Mouse (Mus musculus): ENCODE data around the gene Gng12. TPM values are rescaled to one million over a fixed set of nuclear protein-coding genes. Genes with fewer than 3 reads are reported as not detected.
"Not testable (repeated sequence)": the region's sequence is repeated elsewhere in the genome, so short reads cannot be mapped to it uniquely, and the experiment has no call there.

The Gng12 gene
- polyA plus RNA-seq, 1 experiment from 2014 or later = 31.2 TPM

- Histone ChIP-seq H3K4me2 (no peak overlapping the region), H3K36me3 (replicated peaks) (peaks cover 7% of the 10 kb centered on the region; the same call in 1 of the 2 replicates), H3K9me3 (replicated peaks) (no peaks in the 10 kb centered on the region), H3K27me3 (no peaks in the 10 kb centered on the region), H3K27ac (replicated peaks) (no peak overlapping the region), H3K4me3 (replicated peaks) (no peak overlapping the region), H3K9ac (no peak overlapping the region), H3K4me1 (replicated peaks) (peaks cover 48% of the 10 kb centered on the region)
- WGBS (ENCODE audit: insufficient replicate concordance) = 75% methylated on average over 5 of the region's 5 CpGs
- ATAC-seq (ENCODE audit: insufficient read depth) = no peak
These were observed 134.6 kb downstream of the Gng12 start for GRCm38 (mm10) chr6:67030846-67031245.

DNA sequence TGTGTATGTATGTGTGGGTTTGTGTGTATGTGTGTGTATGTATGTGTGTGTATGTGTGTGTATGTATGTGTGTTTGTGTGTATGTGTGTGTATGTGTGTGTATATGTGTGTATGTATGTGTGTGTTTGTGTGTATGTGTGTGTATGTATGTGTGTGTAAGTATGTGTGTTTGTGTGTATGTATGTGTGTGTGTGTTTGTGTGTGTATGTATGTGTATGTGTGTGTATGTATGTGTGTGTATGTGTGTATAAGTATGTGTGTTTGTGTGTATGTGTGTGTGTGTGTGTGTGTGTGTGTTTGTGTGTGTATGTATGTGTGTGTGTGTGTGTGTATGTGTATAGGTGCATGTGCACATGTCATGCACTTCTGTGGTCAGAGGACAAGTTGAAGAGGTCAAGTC, 136.4 kb downstream of the Gng12 start:
- not testable (repeated sequence) for H3K27me3 ChIP-seq; H3K4me2 ChIP-seq; H3K9ac ChIP-seq; H3K36me3 ChIP-seq (replicated peaks); ATAC-seq (ENCODE audit: insufficient read depth); H3K4me3 ChIP-seq (replicated peaks); H3K27ac ChIP-seq (replicated peaks); H3K9me3 ChIP-seq (replicated peaks)
- H3K4me1 ChIP-seq (replicated peaks) = peaks cover 40% of the 10 kb centered on the region

- H3K9me3 ChIP-seq (replicated peaks); H3K27ac ChIP-seq (replicated peaks); H3K4me2 ChIP-seq; H3K4me3 ChIP-seq (replicated peaks); ATAC-seq (ENCODE audit: insufficient read depth); H3K36me3 ChIP-seq (replicated peaks); H3K9ac ChIP-seq; H3K27me3 ChIP-seq: not testable (repeated sequence)
- peaks cover 40% of the 10 kb centered on the region for H3K4me1 ChIP-seq (replicated peaks)
- WGBS (ENCODE audit: insufficient replicate concordance) = 90% methylated on average over 3 of the region's 4 CpGs
These were observed 136.8 kb downstream of the Gng12 start for GRCm38 (mm10) chr6:67032972-67033371.

GRCm38 (mm10) chr6:67033604-67034003, 137.4 kb downstream of the Gng12 start:
- WGBS (ENCODE audit: insufficient replicate concordance) = 60% methylated on average over 4 of the region's 4 CpGs
- peak overlapping the region; percentile 60 for H3K4me3 ChIP-seq (replicated peaks)
- no peaks in the 10 kb centered on the region for H3K9me3 ChIP-seq (replicated peaks)
- peak overlapping the region; percentile 72; the same call in 1 of the 2 replicates for H3K9ac ChIP-seq
- no peak for ATAC-seq (ENCODE audit: insufficient read depth)
- peaks cover 38% of the 10 kb centered on the region for H3K4me1 ChIP-seq (replicated peaks)
- no peaks in the 10 kb centered on the region for H3K27me3 ChIP-seq
- H3K27ac ChIP-seq (replicated peaks) = peak overlapping the region; percentile 96
- peaks cover 8% of the 10 kb centered on the region; the same call in 1 of the 2 replicates for H3K36me3 ChIP-seq (replicated peaks)
- H3K4me2 ChIP-seq = peak overlapping the region; percentile 72

DNA sequence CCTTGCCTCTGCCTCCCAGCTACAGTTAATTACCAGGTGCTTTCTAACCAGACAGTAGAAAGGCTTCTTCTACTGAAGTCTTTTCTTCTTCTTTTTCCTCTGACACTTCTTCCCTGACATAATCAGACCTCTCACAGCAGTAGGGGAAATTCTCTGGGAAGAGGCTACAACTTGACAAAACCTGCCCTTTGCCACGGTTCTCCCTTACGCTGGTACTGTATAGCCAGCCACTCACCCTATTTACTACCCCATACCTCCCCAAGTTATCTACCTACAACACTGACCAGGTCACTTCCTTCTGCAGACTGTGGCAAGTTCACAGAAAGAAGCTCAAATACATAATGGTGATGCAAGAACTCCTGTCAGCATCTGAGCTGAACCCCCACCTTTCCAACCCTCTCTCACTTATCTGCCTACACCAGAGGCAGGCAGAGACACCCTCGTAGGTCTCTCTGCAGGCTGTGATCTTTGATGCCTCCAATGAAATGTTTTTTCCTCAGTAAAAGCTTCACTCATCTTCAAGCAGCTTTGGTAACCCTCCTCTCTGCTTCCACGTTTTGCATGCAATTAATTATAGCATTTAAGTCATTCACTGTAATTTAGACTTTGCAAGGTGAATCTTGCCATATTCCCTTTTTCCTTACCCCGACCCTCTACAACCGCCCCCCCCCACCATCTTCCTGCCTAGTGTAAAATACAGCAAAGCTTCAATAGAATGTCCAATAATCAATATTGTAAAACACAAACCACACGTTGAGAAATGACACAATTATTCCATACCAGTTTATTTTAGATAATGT, 138.3 kb downstream of the Gng12 start:
- H3K4me1 ChIP-seq (replicated peaks) = peaks cover 33% of the 10 kb centered on the region
- H3K36me3 ChIP-seq (replicated peaks) = peaks cover 8% of the 10 kb centered on the region; the same call in 1 of the 2 replicates
- H3K9me3 ChIP-seq (replicated peaks) = no peaks in the 10 kb centered on the region
- peak; percentile 46 for ATAC-seq (ENCODE audit: insufficient read depth)
- WGBS (ENCODE audit: insufficient replicate concordance) = 17% methylated on average over 7 of the region's 7 CpGs
- peak overlapping the region; percentile 60 for H3K4me3 ChIP-seq (replicated peaks)
- H3K27ac ChIP-seq (replicated peaks) = peak overlapping the region; percentile 96
- peak overlapping the region; percentile 72 for H3K4me2 ChIP-seq
- H3K9ac ChIP-seq = peak overlapping the region; percentile 72
- H3K27me3 ChIP-seq = no peaks in the 10 kb centered on the region

DNA sequence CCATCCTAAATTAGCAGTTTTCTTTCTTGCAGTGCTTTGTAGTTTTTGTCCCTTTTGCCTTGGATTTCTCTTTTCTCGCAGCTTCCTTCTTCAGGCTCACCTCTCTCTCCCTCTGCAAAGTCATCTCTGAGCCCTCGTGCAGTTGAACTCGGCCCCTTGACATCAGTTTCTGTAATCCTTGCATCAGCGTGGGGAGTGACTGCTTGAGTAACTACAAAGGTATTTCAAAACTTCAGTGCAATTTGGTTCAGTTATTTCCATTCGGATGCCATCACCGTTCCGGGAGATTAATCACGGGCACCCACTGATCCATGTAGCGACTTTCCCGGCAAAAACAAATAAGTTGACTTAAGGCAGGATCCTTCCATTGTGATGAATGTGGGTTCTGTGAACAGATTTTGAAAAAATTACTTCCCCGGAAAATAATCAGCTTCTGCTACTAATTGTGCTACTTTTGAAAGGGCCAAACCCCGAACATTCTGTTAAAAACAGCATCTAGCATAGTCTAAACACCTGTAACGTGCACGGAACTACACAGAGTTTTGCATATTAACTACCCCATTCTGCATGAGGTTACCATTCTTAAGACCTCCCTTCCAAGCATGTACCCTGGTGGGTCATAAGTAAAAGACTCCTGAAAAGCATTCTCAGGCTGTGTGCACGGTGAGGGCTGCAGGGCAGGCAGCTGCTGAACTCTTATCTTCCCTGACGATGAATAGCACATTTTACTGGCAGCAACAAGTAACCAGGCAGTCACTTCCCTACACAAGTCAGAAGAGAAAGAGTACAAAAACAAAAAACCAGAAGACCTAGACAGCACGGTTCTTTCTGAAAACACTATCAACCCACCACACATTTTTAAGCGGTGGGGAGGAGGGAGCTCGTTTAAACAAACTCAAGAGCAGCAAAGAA, 139.4 kb downstream of the Gng12 start:
- H3K36me3 ChIP-seq (replicated peaks) = peaks cover 8% of the 10 kb centered on the region; the same call in 1 of the 2 replicates
- H3K4me3 ChIP-seq (replicated peaks) = peak overlapping the region; percentile 88
- peaks cover 30% of the 10 kb centered on the region for H3K4me1 ChIP-seq (replicated peaks)
- peak overlapping the region; percentile 99 for H3K27ac ChIP-seq (replicated peaks)
- H3K9ac ChIP-seq = peak overlapping the region; percentile 96
- peak overlapping the region; percentile 77 for H3K4me2 ChIP-seq
- peak; percentile 60 for ATAC-seq (ENCODE audit: insufficient read depth)
- no peaks in the 10 kb centered on the region for H3K27me3 ChIP-seq
- H3K9me3 ChIP-seq (replicated peaks) = no peaks in the 10 kb centered on the region
- WGBS (ENCODE audit: insufficient replicate concordance) = 19% methylated on average over 19 of the region's 19 CpGs

DNA sequence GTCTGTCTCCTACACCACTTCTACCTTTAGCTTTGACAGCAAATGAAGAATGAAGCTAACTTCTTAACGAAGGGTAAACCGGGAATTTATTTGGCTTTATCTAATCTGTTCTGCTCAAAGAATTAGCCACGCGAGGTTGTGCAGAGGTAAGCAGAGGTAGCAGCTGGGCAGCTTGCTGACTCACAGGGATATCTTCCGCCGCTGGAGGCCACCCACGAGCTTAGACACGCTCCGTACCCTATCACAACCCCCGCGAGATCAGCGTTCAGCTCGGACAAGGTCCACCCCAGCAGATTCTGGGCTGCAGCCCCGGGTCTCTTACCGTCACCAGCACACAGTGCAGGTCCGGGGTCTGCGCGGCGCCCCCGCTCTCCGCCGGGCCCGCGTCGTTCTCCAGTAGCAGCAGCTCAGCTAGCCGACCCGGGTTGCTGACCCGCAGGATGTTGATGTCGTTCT, 140.2 kb downstream of the Gng12 start:
- H3K27me3 ChIP-seq = no peaks in the 10 kb centered on the region
- peak; percentile 72 for ATAC-seq (ENCODE audit: insufficient read depth)
- 0% methylated on average over 29 of the region's 29 CpGs for WGBS (ENCODE audit: insufficient replicate concordance)

GRCm38 (mm10) chr6:67036837-67037628, 140.8 kb downstream of the Gng12 start, which contains the start of gene Gadd45a:
Gene Gadd45a (minus strand): TSS chr6:67037457.
- H3K9me3 ChIP-seq (replicated peaks) = no peaks in the 10 kb centered on the region
- peak within 1 kb of the TSS; percentile 96 for H3K9ac ChIP-seq
- H3K4me2 ChIP-seq = peak within 1 kb of the TSS; percentile 77
- peak within 1 kb of the TSS; percentile 99 for H3K27ac ChIP-seq (replicated peaks)
- H3K4me3 ChIP-seq (replicated peaks) = peak within 1 kb of the TSS; percentile 88
- H3K27me3 ChIP-seq = no peaks in the 10 kb centered on the region
- peaks cover 8% of the 10 kb centered on the region; the same call in 1 of the 2 replicates for H3K36me3 ChIP-seq (replicated peaks)
- under 1% methylated on average over 69 of the region's 69 CpGs for WGBS (ENCODE audit: insufficient replicate concordance)
- peak; percentile 89 for ATAC-seq (ENCODE audit: insufficient read depth)
- H3K4me1 ChIP-seq (replicated peaks) = peaks cover 30% of the 10 kb centered on the region

More for the DNA sequence above, 140.2 kb downstream of the Gng12 start:
- Histone ChIP-seq H3K27ac (replicated peaks) (peak overlapping the region; percentile 99), H3K4me3 (replicated peaks) (peak overlapping the region; percentile 88), H3K4me1 (replicated peaks) (peaks cover 30% of the 10 kb centered on the region), H3K4me2 (peak overlapping the region; percentile 77), H3K36me3 (replicated peaks) (peaks cover 8% of the 10 kb centered on the region; the same call in 1 of the 2 replicates), H3K9me3 (replicated peaks) (no peaks in the 10 kb centered on the region), H3K9ac (peak overlapping the region; percentile 96)

DNA sequence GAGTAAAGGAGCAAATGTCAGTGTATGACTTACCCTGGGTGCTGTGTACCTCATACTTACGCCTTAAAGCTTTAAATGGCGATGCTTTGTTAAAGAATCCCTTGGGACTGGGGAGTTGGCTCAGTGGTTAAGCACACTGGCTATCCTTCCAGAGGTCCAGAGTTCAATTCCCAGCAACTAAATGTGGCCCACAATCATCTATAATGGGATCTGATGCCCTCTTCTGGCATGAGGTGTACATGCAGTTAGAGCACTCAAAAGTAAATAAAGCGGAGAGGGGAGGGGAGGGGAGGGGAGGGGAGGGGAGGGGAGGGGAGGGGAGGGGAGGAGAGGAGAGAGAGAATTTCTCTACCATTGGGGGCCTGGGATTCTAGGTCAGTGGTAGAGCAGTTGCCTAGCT, 142.8 kb downstream of the Gng12 start:
- ATAC-seq (ENCODE audit: insufficient read depth) = no peak
- WGBS (ENCODE audit: insufficient replicate concordance) = 86% methylated on average over 3 of the region's 3 CpGs
- Histone ChIP-seq H3K4me3 (replicated peaks) (no peak overlapping the region), H3K27me3 (no peaks in the 10 kb centered on the region), H3K9me3 (replicated peaks) (no peaks in the 10 kb centered on the region), H3K27ac (replicated peaks) (no peak overlapping the region), H3K36me3 (replicated peaks) (peaks cover 8% of the 10 kb centered on the region; the same call in 1 of the 2 replicates), H3K9ac (no peak overlapping the region), H3K4me1 (replicated peaks) (peaks cover 22% of the 10 kb centered on the region), H3K4me2 (no peak overlapping the region)

DNA sequence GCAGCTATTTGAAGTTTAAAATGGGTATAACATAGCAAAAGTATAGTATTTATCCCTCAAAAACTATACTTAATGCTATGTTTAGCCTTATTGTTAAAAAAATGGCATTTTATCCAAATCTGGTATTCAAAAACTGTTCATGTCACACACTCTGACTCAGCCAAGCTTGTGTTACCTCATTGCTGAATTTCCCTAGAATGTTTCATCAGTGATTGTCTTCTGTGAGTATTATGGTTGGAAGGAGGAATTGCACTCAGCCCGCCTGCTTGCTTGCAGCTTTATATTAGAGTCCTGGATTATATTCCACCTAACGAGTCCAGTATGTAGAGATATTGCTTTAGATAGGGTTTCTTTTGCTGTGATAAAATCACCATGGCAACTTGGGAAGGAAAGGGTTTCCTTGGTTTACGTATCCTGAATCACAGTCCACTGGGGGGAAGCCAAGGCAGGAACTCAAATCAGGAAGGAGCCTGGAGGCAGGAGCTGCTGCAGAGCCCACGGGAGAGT, 144.8 kb downstream of the Gng12 start:
- no peak overlapping the region for H3K4me2 ChIP-seq
- no peak for ATAC-seq (ENCODE audit: insufficient read depth)
- peaks cover 11% of the 10 kb centered on the region for H3K4me1 ChIP-seq (replicated peaks)
- no peak overlapping the region for H3K27ac ChIP-seq (replicated peaks)
- no peak overlapping the region for H3K9ac ChIP-seq
- 55% methylated on average over 4 of the region's 4 CpGs for WGBS (ENCODE audit: insufficient replicate concordance)
- H3K36me3 ChIP-seq (replicated peaks) = no peaks in the 10 kb centered on the region
- no peaks in the 10 kb centered on the region for H3K27me3 ChIP-seq
- H3K4me3 ChIP-seq (replicated peaks) = no peak overlapping the region
- H3K9me3 ChIP-seq (replicated peaks) = no peaks in the 10 kb centered on the region

All from liver, embryonic 15.5 days (tissue).